Mouse (Mus musculus): Measurements from ENCODE around the gene Pip4k2c. TPM values are rescaled to one million over a fixed set of nuclear protein-coding genes. Genes with fewer than 3 reads are reported as not detected.
A peak's percentile ranks its signal among the peaks of the same experiment; 100 is the strongest.
"Not testable (repeated sequence)": the region's sequence is repeated elsewhere in the genome, so short reads cannot be mapped to it uniquely, and the experiment has no call there.

The Pip4k2c gene
- polyA plus RNA-seq, 1 experiment from 2014 or later = 33.0 TPM

- Histone ChIP-seq H3K27ac (no peak overlapping the region), H3K36me3 (ENCODE audit: inconsistent target) (peaks cover 41% of the 10 kb centered on the region), H3K79me2 (ENCODE audit: inconsistent target) (no peaks in the 10 kb centered on the region), H3K4me3 (ENCODE audit: inconsistent target) (no peak overlapping the region)
- 85% methylated on average over 2 of the region's 2 CpGs for WGBS (ENCODE audit: missing documents)
These were observed 12.9 kb downstream of the Pip4k2c start for GRCm38 (mm10) chr10:127198492-127198891.

- H3K79me2 ChIP-seq (ENCODE audit: inconsistent target) = no peaks in the 10 kb centered on the region
- H3K27ac ChIP-seq = no peak overlapping the region
- H3K36me3 ChIP-seq (ENCODE audit: inconsistent target) = peaks cover 32% of the 10 kb centered on the region
- 97% methylated on average over 11 of the region's 11 CpGs for WGBS (ENCODE audit: missing documents)
- H3K4me3 ChIP-seq (ENCODE audit: inconsistent target) = no peak overlapping the region
These were observed 13.8 kb downstream of the Pip4k2c start for GRCm38 (mm10) chr10:127197505-127198110.

- 90% methylated on average over 8 of the region's 8 CpGs for WGBS (ENCODE audit: missing documents)
- no peak overlapping the region for H3K4me3 ChIP-seq (ENCODE audit: inconsistent target)
- peaks cover 28% of the 10 kb centered on the region for H3K36me3 ChIP-seq (ENCODE audit: inconsistent target)
- no peak overlapping the region for H3K27ac ChIP-seq
- H3K79me2 ChIP-seq (ENCODE audit: inconsistent target) = no peaks in the 10 kb centered on the region
These were observed 14.3 kb downstream of the Pip4k2c start for GRCm38 (mm10) chr10:127197104-127197503.

GRCm38 (mm10) chr10:127196392-127196791, 15.0 kb downstream of the Pip4k2c start:
- peaks cover 28% of the 10 kb centered on the region for H3K36me3 ChIP-seq (ENCODE audit: inconsistent target)
- 86% methylated on average over 4 of the region's 5 CpGs for WGBS (ENCODE audit: missing documents)
- H3K79me2 ChIP-seq (ENCODE audit: inconsistent target) = no peaks in the 10 kb centered on the region
- no peak overlapping the region for H3K4me3 ChIP-seq (ENCODE audit: inconsistent target)
- H3K27ac ChIP-seq = no peak overlapping the region

- 8% methylated on average over 33 of the region's 47 CpGs for WGBS (ENCODE audit: missing documents)
- H3K4me3 ChIP-seq (ENCODE audit: inconsistent target) = peak within 1 kb of the TSS; percentile 66
- H3K36me3 ChIP-seq (ENCODE audit: inconsistent target) = peaks cover 21% of the 10 kb centered on the region
- H3K27ac ChIP-seq = peak within 1 kb of the TSS; percentile 37
- H3K79me2 ChIP-seq (ENCODE audit: inconsistent target) = no peaks in the 10 kb centered on the region
These were observed 15.9 kb downstream of the Pip4k2c start, which contains the start of gene Dtx3 for GRCm38 (mm10) chr10:127195328-127196129. Dtx3 (minus strand) TSS chr10:127195728.

- WGBS (ENCODE audit: missing documents) = 2% methylated on average over 22 of the region's 22 CpGs
- Histone ChIP-seq H3K79me2 (ENCODE audit: inconsistent target) (no peaks in the 10 kb centered on the region), H3K27ac (peak overlapping the region; percentile 37)
These were observed 16.7 kb downstream of the Pip4k2c start for GRCm38 (mm10) chr10:127194428-127195327.

GRCm38 (mm10) chr10:127193011-127193410, 18.4 kb downstream of the Pip4k2c start:
- Histone ChIP-seq H3K79me2 (ENCODE audit: inconsistent target) (no peaks in the 10 kb centered on the region), H3K36me3 (ENCODE audit: inconsistent target) (no peaks in the 10 kb centered on the region), H3K4me3 (ENCODE audit: inconsistent target) (no peak overlapping the region), H3K27ac (no peak overlapping the region)
- 90% methylated on average over 8 of the region's 9 CpGs for WGBS (ENCODE audit: missing documents)

More at GRCm38 (mm10) chr10:127194428-127195327, 16.7 kb downstream of the Pip4k2c start:
- Histone ChIP-seq H3K4me3 (ENCODE audit: inconsistent target) (peak overlapping the region; percentile 66), H3K36me3 (ENCODE audit: inconsistent target) (peaks cover 13% of the 10 kb centered on the region; the same call in 1 of the 2 replicates)

- H3K4me3 ChIP-seq (ENCODE audit: inconsistent target); H3K79me2 ChIP-seq (ENCODE audit: inconsistent target); H3K36me3 ChIP-seq (ENCODE audit: inconsistent target); H3K27ac ChIP-seq: not testable (repeated sequence)
- 100% methylated on average over 1 of the region's 1 CpGs for WGBS (ENCODE audit: missing documents)
These were observed 19.4 kb downstream of the Pip4k2c start for GRCm38 (mm10) chr10:127192057-127192328.

GRCm38 (mm10) chr10:127191191-127192056, 20.0 kb downstream of the Pip4k2c start:
- WGBS (ENCODE audit: missing documents) = 93% methylated on average over 19 of the region's 19 CpGs
- Histone ChIP-seq H3K27ac (no peak overlapping the region), H3K4me3 (ENCODE audit: inconsistent target) (no peak overlapping the region), H3K79me2 (ENCODE audit: inconsistent target) (no peaks in the 10 kb centered on the region), H3K36me3 (ENCODE audit: inconsistent target) (no peaks in the 10 kb centered on the region)

- Histone ChIP-seq H3K27ac (no peak overlapping the region), H3K4me3 (ENCODE audit: inconsistent target) (no peak overlapping the region), H3K79me2 (ENCODE audit: inconsistent target) (no peaks in the 10 kb centered on the region), H3K36me3 (ENCODE audit: inconsistent target) (no peaks in the 10 kb centered on the region)
- WGBS (ENCODE audit: missing documents) = 94% methylated on average over 14 of the region's 14 CpGs
These were observed 20.8 kb downstream of the Pip4k2c start for GRCm38 (mm10) chr10:127190398-127191190.

GRCm38 (mm10) chr10:127189651-127190381, 21.6 kb downstream of the Pip4k2c start, which contains the start of gene Arhgef25:
Arhgef25 (minus strand) TSS chr10:127190083.
- no peaks in the 10 kb centered on the region for H3K79me2 ChIP-seq (ENCODE audit: inconsistent target)
- 19% methylated on average over 35 of the region's 35 CpGs for WGBS (ENCODE audit: missing documents)
- no peaks in the 10 kb centered on the region for H3K36me3 ChIP-seq (ENCODE audit: inconsistent target)
- no peak within 1 kb of the TSS for H3K4me3 ChIP-seq (ENCODE audit: inconsistent target)
- no peak within 1 kb of the TSS for H3K27ac ChIP-seq

GRCm38 (mm10) chr10:127189116-127189650, 22.2 kb downstream of the Pip4k2c start:
- no peaks in the 10 kb centered on the region for H3K79me2 ChIP-seq (ENCODE audit: inconsistent target)
- H3K27ac ChIP-seq = no peak overlapping the region
- 3% methylated on average over 25 of the region's 26 CpGs for WGBS (ENCODE audit: missing documents)
- H3K36me3 ChIP-seq (ENCODE audit: inconsistent target) = no peaks in the 10 kb centered on the region
- H3K4me3 ChIP-seq (ENCODE audit: inconsistent target) = no peak overlapping the region
